Mouse (Mus musculus) lung, postnatal 14 days (tissue): ENCODE results near the gene Npc2.

Source experiments
- DNase-seq: peaks from one replicate; pipeline ENCODE4 v3.0.0; 2021

The Npc2 gene

DNA sequence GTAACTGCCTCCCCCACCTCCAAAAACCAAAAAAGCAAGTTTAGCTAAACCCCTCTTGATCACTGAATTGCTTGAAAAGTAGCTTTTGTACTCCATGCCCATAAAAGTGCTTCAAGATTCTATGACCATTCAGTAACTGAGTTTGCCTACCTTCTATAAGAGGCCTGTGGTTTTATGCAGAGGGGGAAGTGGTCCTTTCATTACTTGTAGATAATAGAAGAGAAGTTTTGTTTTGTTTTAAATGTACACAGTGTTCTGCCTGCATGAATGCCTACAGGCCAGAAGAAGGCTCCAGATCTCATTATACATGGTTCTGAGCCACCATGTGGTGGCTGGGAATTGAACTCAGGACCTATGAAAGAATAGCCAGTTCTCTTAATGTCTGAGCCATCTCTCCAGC is 3.3 kb upstream of the Npc2 start:
- no peak for DNase-seq

- no peak for DNase-seq
Measured at GRCm38 (mm10) chr12:84774376-84774775, 1.4 kb upstream of the Npc2 start.

GRCm38 (mm10) chr12:84773476-84773875 is 524 bp upstream of the Npc2 start:
- no peak for DNase-seq

DNA sequence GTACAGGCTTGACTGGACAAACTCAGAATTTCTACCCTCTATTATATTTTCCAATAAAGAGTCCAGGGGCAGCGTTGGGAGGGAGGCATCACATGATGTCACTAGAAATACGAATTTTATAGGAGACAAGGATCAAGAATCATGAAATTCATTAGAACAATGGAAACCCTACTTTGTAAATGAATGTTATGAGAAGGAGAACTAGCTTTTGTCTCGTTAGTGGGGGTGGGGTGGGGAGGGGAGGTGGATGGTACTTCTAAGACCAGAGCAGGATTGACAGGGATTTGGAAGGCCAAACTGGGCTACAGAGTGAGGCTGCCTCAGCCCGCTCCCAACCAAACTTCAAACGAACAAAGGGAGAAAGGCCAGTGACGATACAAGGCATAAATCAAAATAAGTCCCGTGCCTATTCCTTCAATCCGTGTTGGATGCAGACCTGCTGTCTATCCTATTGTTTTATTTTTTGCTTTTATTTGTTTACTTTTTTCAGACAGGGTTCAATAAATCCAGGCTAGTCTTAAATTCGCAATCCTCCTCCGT is 901 bp downstream of the Npc2 start:
- no peak for DNase-seq

DNA sequence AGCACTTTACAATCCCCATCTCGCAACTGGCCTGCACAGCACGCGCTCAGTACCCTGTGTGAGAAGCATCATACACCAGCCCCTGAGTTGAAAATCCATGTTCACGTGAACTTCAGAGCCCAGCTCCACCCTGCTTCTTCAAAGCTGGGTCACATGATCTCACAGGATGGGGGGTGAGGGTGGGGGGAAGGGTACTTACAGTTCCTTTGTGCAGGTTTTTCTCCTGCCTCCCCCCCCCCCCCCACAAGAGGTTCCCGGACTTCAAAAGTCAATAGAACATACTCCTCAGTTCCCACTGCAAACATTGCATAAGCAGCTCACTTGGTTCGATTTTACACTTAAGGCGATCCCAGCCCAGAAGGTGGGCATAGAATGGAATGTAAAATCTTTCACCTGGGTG is 3.3 kb downstream of the Npc2 start:
- DNase-seq, result no peak

- DNase-seq, result no peak
Measured at GRCm38 (mm10) chr12:84767510-84767909, 5.4 kb downstream of the Npc2 start.

DNA sequence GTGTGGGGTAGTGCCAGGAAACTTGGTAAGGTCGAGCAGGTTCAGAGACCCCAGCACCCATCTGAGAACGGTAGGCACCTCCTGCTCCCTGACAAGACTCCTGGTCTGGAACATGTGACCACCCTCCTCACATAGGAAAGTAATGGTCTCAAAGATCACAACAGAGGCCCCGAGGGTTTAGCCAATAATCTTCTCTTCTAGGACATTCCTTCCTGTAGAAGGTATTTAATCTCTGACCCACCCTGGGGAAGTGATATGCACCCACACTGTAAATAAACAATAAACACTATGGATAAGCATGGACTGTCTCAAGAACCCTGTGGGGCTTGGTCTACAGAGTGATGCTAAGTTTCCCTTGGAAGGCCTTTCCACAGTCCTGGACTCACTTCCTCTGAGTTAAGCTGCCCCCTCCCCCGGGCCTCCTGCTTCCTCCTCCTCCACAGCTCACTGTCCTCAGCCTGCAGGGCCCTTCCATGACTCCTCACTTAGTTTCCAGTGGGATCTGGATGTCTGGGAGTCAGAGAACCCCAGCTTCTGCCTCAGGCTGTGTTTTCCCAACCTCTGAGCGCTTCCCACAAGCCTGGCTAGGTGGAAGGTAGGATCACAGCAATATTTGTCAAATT is 6.7 kb downstream of the Npc2 start:
- DNase-seq, result no peak

DNA sequence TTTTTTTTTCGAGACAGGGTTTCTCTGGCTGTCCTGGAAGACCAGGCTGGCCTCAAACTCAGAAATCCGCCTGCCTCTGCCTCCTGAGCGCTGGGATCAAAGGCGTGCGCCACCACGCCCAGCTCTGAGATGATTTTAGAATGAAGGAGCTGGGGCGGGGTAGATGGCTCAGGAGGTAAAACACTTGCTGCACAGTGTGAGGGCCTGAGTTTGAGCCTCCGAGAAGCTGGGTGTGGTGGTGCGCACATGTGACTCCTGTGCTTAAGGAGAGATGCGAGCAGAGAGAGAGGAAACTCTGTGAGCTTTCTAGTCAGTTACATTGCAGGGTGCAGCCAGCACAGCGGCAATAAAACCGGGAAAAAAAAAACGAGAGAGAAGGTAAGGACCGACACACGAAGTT is 7.4 kb downstream of the Npc2 start:
- no peak for DNase-seq

DNA sequence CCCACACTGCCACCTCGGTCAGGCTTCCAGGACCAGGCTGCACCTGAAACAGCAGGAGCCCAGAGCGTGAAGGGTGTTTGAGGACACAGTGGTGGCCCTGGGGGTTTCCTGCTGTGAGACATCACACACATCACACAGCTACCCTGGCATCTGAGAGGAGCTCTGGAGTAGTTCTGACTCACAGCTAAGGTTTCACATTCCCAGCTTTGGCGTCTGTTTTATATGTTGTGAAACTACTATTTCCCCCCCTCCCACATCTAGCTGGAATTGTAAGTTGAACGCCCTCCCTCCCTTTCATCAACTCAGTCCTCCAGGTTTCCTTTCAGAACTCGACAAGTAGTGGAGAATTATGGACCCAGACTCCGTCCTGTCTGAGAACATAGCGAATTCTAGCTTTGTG is 8.2 kb downstream of the Npc2 start:
- DNase-seq, result no peak

DNA sequence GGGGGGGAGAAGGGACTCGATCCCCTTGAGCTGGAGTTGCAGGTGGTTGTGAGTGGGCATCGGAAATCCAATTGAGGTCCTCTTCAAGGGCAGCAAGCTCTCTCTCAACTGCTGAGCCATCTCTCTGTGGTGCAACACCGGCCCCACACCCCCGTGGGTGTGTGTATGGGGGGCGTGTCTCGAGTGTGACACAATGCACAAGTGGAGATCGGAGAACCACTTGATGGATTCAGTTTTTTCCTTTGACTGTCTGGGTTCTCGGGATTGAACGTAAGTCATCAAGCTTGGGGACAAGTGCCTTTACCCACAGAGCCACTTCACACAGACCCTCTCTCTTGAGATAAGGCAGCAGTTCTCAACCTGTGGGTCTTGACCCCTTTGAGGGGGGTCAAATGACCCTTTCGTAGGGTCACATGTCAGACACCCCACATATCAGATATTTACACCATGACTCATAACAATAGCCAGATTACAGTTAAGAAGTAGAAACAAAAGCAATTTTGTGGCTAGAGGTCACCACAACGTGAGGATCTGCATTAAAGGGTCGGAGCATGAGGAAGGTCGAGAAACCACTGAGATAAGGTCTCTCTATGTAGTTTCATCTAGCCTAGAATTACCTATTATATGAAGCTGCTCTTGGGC is 9.3 kb downstream of the Npc2 start:
- DNase-seq, result no peak

- no peak for DNase-seq
Measured at GRCm38 (mm10) chr12:84762532-84762931, 10.4 kb downstream of the Npc2 start.

- no peak for DNase-seq
Measured at GRCm38 (mm10) chr12:84759063-84759462, 13.9 kb downstream of the Npc2 start.

GRCm38 (mm10) chr12:84756016-84756415 is 16.9 kb downstream of the Npc2 start:
- no peak for DNase-seq

- DNase-seq, result peak; percentile 73
Measured at GRCm38 (mm10) chr12:84755008-84755695, 17.8 kb downstream of the Npc2 start.

GRCm38 (mm10) chr12:84752131-84752977 is 20.6 kb downstream of the Npc2 start:
- DNase-seq, result no peak

DNA sequence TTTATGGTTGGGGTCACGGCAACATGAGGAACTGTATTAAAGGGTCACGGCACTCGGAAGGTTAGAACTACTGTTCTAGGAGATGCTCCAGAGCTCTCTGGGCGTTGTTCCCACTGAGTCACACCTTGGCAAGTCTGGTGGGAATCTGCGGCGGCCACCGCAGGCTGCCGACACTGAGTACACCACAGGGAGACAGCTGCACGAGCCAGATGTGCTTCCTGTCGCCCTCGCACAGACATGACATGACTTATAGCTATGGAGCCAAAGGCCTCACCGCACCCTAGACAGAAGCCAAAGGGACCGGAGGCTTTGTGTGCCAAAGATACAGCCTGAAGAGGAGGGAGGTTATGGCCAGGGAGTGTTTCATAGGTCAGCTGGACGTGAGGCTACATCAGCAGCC is 22.3 kb downstream of the Npc2 start:
- DNase-seq, result no peak

DNA sequence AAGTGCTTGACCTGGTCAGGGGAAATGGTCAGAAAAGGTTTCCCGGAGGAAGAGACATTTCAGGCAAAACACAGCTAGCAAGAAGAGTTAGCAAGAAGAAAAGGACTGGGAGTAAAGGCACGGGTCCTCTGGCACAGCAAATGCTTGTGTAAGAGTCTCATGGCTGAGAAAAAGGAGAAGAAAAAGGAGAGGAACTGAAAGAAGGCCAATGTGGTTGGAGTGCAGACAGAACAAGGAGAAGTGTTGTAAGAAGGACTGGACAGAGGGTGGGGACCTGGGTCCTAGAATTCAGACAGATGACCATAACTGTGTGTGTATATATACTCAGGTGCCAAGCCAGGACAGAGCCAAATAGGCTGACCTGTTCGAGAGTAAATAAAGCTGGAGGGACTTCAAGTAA is 24.8 kb downstream of the Npc2 start:
- no peak for DNase-seq

DNA sequence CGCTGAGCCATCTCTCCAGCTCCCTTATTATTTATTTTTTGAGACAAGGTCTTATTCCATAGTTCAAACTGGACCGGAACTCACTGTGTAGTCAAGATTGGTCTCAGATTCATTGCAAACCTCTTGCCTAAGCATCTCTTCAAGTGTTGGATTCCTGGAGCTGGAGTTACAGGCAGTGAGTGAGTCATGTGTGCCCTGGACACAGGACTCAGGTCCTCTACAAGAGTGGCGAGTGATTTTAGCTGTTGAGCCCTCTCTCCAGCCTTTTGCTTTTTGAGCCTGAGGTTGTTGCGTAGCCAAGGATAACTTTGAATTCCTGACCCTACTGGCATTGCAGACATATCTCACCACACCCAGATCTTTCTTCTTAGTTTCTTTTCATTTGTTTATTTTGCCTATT is 27.3 kb downstream of the Npc2 start:
- no peak for DNase-seq

- DNase-seq, result no peak
Measured at GRCm38 (mm10) chr12:84743496-84743895, 29.5 kb downstream of the Npc2 start.

- DNase-seq, result no peak
Measured at GRCm38 (mm10) chr12:84733366-84733765, 39.6 kb downstream of the Npc2 start.

GRCm38 (mm10) chr12:84728421-84728820 is 44.5 kb downstream of the Npc2 start:
- no peak for DNase-seq

DNA sequence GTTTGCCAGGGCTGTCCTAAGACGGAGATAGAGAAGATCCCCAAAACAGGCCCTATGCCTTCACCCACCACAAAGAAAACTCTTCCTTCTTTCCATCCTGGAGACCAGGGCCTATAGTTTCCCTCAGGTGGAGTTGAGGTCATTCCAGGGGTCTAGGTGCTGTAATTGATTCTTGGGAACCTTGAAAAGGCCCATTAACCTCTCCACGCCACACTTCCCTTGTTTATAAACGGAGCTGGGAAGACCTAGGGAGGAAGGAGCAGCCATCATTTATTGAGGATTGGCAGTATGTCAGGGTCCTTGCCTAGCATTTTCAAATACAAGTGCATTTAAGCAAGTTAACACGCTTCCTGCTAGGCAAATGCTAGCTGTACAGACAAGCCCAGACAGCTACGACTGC is 45.5 kb downstream of the Npc2 start:
- DNase-seq, result no peak

- no peak for DNase-seq
Measured at GRCm38 (mm10) chr12:84726986-84727385, 46.0 kb downstream of the Npc2 start.
